Mouse (Mus musculus): ENCODE data around the gene Ccdc83.

- no peak for TF ChIP-seq CTCF (IDR thresholded peaks at IDR 0.05)
- no peak for TF ChIP-seq POLR2A (IDR thresholded peaks at IDR 0.05; ENCODE audit: insufficient read depth, low read depth, low read length)
- TF ChIP-seq EP300 (IDR thresholded peaks at IDR 0.05; ENCODE audit: insufficient read depth, low read depth, low read length) = no peak
Measured at GRCm38 (mm10) chr7:90306079-90306478, 40.5 kb upstream of the Ccdc83 start.
